Mouse (Mus musculus): ENCODE measurements around the gene Frmd4a.
"Not testable (repeated sequence)": the region's sequence is repeated elsewhere in the genome, so short reads cannot be mapped to it uniquely, and the experiment has no call there.

DNA sequence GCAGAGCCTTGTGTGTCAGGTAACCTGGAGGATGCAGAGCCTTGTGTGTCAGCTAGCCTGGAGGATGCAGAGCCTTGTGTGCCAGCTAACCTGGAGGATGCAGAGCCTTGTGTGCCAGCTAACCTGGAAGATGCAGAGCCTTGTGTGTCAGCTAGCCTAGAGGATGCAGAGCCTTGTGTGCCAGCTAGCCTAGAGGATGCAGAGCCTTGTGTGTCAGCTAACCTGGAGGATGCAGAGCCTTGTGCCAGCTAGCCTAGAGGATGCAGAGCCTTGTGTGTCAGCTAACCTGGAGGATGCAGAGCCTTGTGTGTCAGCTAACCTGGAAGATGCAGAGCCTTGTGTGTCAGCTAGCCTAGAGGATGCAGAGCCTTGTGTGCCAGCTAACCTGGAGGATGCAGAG is 601.6 kb downstream of the Frmd4a start:
- not testable (repeated sequence) for TF ChIP-seq GATA1 (IDR thresholded peaks at IDR 0.05; ENCODE audit: borderline replicate concordance, low read length); CTCF (IDR thresholded peaks at IDR 0.05; ENCODE audit: low read depth, low read length); POLR2AphosphoS5 (IDR thresholded peaks at IDR 0.05; ENCODE audit: insufficient replicate concordance, low read depth, low read length)

Measured in G1E (cell line).